Mouse (Mus musculus): ENCODE measurements around the gene Acsm4. TPM values are rescaled to one million over a fixed set of nuclear protein-coding genes. Genes with fewer than 3 reads are reported as not detected.
"Not testable (repeated sequence)": the region's sequence is repeated elsewhere in the genome, so short reads cannot be mapped to it uniquely, and the experiment has no call there.

Gene Acsm4
- total and polyA plus RNA-seq, 3 experiments, result not detected

GRCm38 (mm10) chr7:119731262-119731661, 41.4 kb downstream of the Acsm4 start:
- H3K79me2 ChIP-seq (replicated peaks; ENCODE audit: control insufficient read depth, extremely low read depth, insufficient read depth, poor library complexity, severe bottlenecking); H3K9ac ChIP-seq (ENCODE audit: insufficient read depth, low read depth); dilution Hi-C loops (cut with MboI; ENCODE audit: extremely low pct_ligation_motif_present, extremely low pct_unique_long_range_greater_than_20kb, low sequenced_read_pairs); H3K9me3 ChIP-seq (replicated peaks; ENCODE audit: low read length); H3K27ac ChIP-seq (ENCODE audit: insufficient read depth, low read depth); H3K36me3 ChIP-seq (replicated peaks in 1 of 2; ENCODE audit: control insufficient read depth in 1 of 2, insufficient read depth in 1 of 2, low read length in 1 of 2); H3K4me2 ChIP-seq (ENCODE audit: insufficient read depth, low read depth, poor library complexity, severe bottlenecking); in situ Hi-C loops (cut with MboI; ENCODE audit: low pct_ligation_motif_present, low pct_unique_long_range_greater_than_20kb, low sequenced_read_pairs); H3K4me3 ChIP-seq (replicated peaks in 1 of 3; ENCODE audit: low read depth in 2 of 3, low read length in 2 of 3, poor library complexity in 1 of 3); H3K4me1 ChIP-seq (ENCODE audit: control insufficient read depth in 1 of 2, insufficient read depth in 2 of 2): not testable (repeated sequence)
- H3K27me3 ChIP-seq (replicated peaks), result peaks cover 11% of the 10 kb centered on the region
- peak; percentile 31 for DNase-seq (ENCODE audit: extremely low read depth)
- TF ChIP-seq CTCF (conservative IDR thresholded peaks at IDR 0.05 in 1 of 2, IDR thresholded peaks at IDR 0.05 in 1 of 2; ENCODE audit: low read depth in 2 of 2, low read length in 2 of 2) (peak in 1 of 2 experiments; percentile 51; a peak in 2 of 4 replicates), RAD21 (IDR thresholded peaks at IDR 0.05; ENCODE audit: low read depth, low read length) (peak; percentile 37)

DNA sequence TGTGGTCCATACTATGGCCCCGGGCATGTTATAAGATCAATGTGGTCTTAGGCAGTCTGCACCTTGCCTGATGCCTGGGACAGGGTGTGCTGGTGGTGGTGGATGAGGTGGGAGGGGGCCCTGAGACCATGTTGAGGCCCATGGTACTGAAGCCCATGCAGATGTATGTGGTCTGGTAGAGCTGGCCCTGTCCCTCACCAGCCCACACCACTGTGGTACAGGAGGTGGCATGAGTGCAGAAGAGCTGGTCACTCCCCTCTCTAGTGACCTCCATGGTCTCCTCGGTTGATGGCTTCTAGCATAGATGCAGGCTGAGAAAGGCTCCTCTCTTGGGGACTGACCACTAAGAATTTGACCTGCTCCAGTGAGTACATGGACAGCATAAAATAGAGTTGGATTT, 49.1 kb downstream of the Acsm4 start:
- in situ Hi-C loops (cut with MboI; ENCODE audit: low pct_ligation_motif_present, low pct_unique_long_range_greater_than_20kb, low sequenced_read_pairs), result no loop called here
- no peak overlapping the region for H3K4me3 ChIP-seq (replicated peaks in 1 of 3; ENCODE audit: low read depth in 2 of 3, low read length in 2 of 3, poor library complexity in 1 of 3)

DNA sequence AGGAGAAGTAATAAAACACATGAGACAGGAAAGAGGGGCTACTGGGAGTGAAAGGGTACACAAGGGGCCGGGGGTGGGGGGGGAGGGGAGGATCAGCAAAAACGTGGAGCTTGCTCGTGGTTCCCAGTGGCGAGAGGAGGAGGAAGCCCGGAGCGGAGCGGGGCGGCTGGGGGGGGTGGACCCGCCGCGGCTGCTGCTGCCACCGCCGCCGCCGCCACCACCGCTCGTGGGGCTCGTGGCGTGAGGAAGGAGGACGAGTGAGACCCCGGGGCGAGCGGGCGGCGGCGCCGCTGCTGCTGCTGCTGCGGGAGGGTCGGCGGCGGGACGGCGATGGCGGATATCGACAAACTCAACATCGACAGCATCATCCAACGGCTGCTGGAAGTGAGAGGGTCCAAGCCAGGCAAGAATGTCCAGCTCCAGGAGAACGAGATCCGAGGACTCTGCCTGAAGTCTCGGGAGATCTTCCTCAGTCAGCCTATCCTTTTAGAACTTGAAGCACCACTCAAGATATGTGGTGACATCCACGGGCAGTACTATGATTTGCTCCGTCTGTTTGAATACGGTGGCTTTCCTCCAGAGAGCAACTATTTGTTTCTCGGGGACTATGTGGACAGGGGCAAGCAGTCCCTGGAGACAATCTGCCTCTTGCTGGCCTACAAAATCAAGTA, 50.1 kb downstream of the Acsm4 start:
- H3K4me3 ChIP-seq (replicated peaks in 1 of 3; ENCODE audit: low read depth in 2 of 3, low read length in 2 of 3, poor library complexity in 1 of 3); dilution Hi-C loops (cut with MboI; ENCODE audit: extremely low pct_ligation_motif_present, extremely low pct_unique_long_range_greater_than_20kb, low sequenced_read_pairs); H3K27me3 ChIP-seq (replicated peaks); H3K9ac ChIP-seq (ENCODE audit: insufficient read depth, low read depth); H3K36me3 ChIP-seq (replicated peaks in 1 of 2; ENCODE audit: control insufficient read depth in 1 of 2, insufficient read depth in 1 of 2, low read length in 1 of 2); in situ Hi-C loops (cut with MboI; ENCODE audit: low pct_ligation_motif_present, low pct_unique_long_range_greater_than_20kb, low sequenced_read_pairs); H3K4me2 ChIP-seq (ENCODE audit: insufficient read depth, low read depth, poor library complexity, severe bottlenecking); DNase-seq (ENCODE audit: extremely low read depth); H3K79me2 ChIP-seq (replicated peaks; ENCODE audit: control insufficient read depth, extremely low read depth, insufficient read depth, poor library complexity, severe bottlenecking); H3K27ac ChIP-seq (ENCODE audit: insufficient read depth, low read depth); H3K9me3 ChIP-seq (replicated peaks; ENCODE audit: low read length): not testable (repeated sequence)
- H3K4me1 ChIP-seq (ENCODE audit: control insufficient read depth in 1 of 2, insufficient read depth in 2 of 2), result peaks cover 3 to 11% of the 10 kb centered on the region in 2 experiments; a peak in 3 of 4 replicates

More for the DNA sequence above, 49.1 kb downstream of the Acsm4 start:
- no peak for DNase-seq (ENCODE audit: extremely low read depth)
- no peaks in the 10 kb centered on the region for H3K27me3 ChIP-seq (replicated peaks)
- H3K9ac ChIP-seq (ENCODE audit: insufficient read depth, low read depth), result no peak overlapping the region
- dilution Hi-C loops (cut with MboI; ENCODE audit: extremely low pct_ligation_motif_present, extremely low pct_unique_long_range_greater_than_20kb, low sequenced_read_pairs), result no loop called here
- peaks cover 3% of the 10 kb centered on the region for H3K9me3 ChIP-seq (replicated peaks; ENCODE audit: low read length)
- no peaks in the 10 kb centered on the region for H3K79me2 ChIP-seq (replicated peaks; ENCODE audit: control insufficient read depth, extremely low read depth, insufficient read depth, poor library complexity, severe bottlenecking)
- no peak overlapping the region for H3K27ac ChIP-seq (ENCODE audit: insufficient read depth, low read depth)
- TF ChIP-seq PAX5 (IDR thresholded peaks at IDR 0.05; ENCODE audit: low read length) (no peak), BHLHE40 (IDR thresholded peaks at IDR 0.05; ENCODE audit: low read depth, low read length) (no peak), NELFE (IDR thresholded peaks at IDR 0.05; ENCODE audit: low read depth, low read length) (no peak)
- no peaks in the 10 kb centered on the region for H3K36me3 ChIP-seq (replicated peaks in 1 of 2; ENCODE audit: control insufficient read depth in 1 of 2, insufficient read depth in 1 of 2, low read length in 1 of 2)
- peaks cover 1 to 3% of the 10 kb centered on the region in 2 experiments; a peak in 2 of 4 replicates for H3K4me1 ChIP-seq (ENCODE audit: control insufficient read depth in 1 of 2, insufficient read depth in 2 of 2)
- H3K4me2 ChIP-seq (ENCODE audit: insufficient read depth, low read depth, poor library complexity, severe bottlenecking), result no peak overlapping the region

- H3K9ac ChIP-seq (ENCODE audit: insufficient read depth, low read depth), result no peak overlapping the region
- no peak overlapping the region for H3K27ac ChIP-seq (ENCODE audit: insufficient read depth, low read depth)
- no peak overlapping the region for H3K4me2 ChIP-seq (ENCODE audit: insufficient read depth, low read depth, poor library complexity, severe bottlenecking)
- no peaks in the 10 kb centered on the region for H3K27me3 ChIP-seq (replicated peaks)
- H3K4me3 ChIP-seq (replicated peaks in 1 of 3; ENCODE audit: low read depth in 2 of 3, low read length in 2 of 3, poor library complexity in 1 of 3), result no peak overlapping the region
- in situ Hi-C loops (cut with MboI; ENCODE audit: low pct_ligation_motif_present, low pct_unique_long_range_greater_than_20kb, low sequenced_read_pairs) (no loop called here), dilution Hi-C loops (cut with MboI; ENCODE audit: extremely low pct_ligation_motif_present, extremely low pct_unique_long_range_greater_than_20kb, low sequenced_read_pairs) (no loop called here)
- H3K4me1 ChIP-seq (ENCODE audit: control insufficient read depth in 1 of 2, insufficient read depth in 2 of 2), result peaks cover 0 to 11% of the 10 kb centered on the region in 2 experiments; a peak in 2 of 4 replicates
- H3K9me3 ChIP-seq (replicated peaks; ENCODE audit: low read length), result no peaks in the 10 kb centered on the region
- TF ChIP-seq CHD2 (IDR thresholded peaks at IDR 0.05; ENCODE audit: low read length) (no peak), E2F4 (IDR thresholded peaks at IDR 0.05; ENCODE audit: insufficient replicate concordance, low read depth, low read length) (no peak), RAD21 (IDR thresholded peaks at IDR 0.05; ENCODE audit: low read depth, low read length) (peak; percentile 13), MAFK (IDR thresholded peaks at IDR 0.05; ENCODE audit: insufficient replicate concordance, low read length) (peak; percentile 54; the same call in 1 of the 2 replicates), CTCF (conservative IDR thresholded peaks at IDR 0.05 in 1 of 2, IDR thresholded peaks at IDR 0.05 in 1 of 2; ENCODE audit: low read depth in 2 of 2, low read length in 2 of 2) (peak in 1 of 2 experiments; percentile 51; a peak in 2 of 4 replicates), SMC3 (IDR thresholded peaks at IDR 0.05; ENCODE audit: low read depth, low read length) (peak; percentile 35), HCFC1 (IDR thresholded peaks at IDR 0.05; ENCODE audit: low read depth, low read length) (no peak), UBTF (IDR thresholded peaks at IDR 0.05; ENCODE audit: low read depth, low read length) (no peak)
- H3K36me3 ChIP-seq (replicated peaks in 1 of 2; ENCODE audit: control insufficient read depth in 1 of 2, insufficient read depth in 1 of 2, low read length in 1 of 2), result no peaks in the 10 kb centered on the region
- peak; percentile 38 for DNase-seq (ENCODE audit: extremely low read depth)
- no peaks in the 10 kb centered on the region for H3K79me2 ChIP-seq (replicated peaks; ENCODE audit: control insufficient read depth, extremely low read depth, insufficient read depth, poor library complexity, severe bottlenecking)
These were observed 54.5 kb downstream of the Acsm4 start for GRCm38 (mm10) chr7:119744321-119744720.
